Mouse (Mus musculus) liver, embryonic 15.5 days (tissue): ENCODE measurements around the gene Arrdc2. TPM values are rescaled to one million over a fixed set of nuclear protein-coding genes. Genes with fewer than 3 reads are reported as not detected.

Experiments
- ATAC-seq: fragments of 200-750 bp; cut with Nextera tagmentation; 2 replicates; pipeline ENCODE4 v1.8.0; 2017; ENCODE audit warnings: moderate number of reproducible peaks, mild to moderate bottlenecking, moderate library complexity; ENCODE audit not compliant: insufficient read depth
- H3K27ac ChIP-seq: fragments of 300-500 bp; sonication (generic); replicated peaks from 2 replicates; pipeline ENCODE4 v1.5.1; 2015; ENCODE audit warnings: mild to moderate bottlenecking, inconsistent platforms
- H3K27me3 ChIP-seq: fragments of 300-500 bp; sonication (generic); 2 replicates; pipeline ENCODE4 v1.6.1; 2015; ENCODE audit warnings: mild to moderate bottlenecking, inconsistent platforms
- H3K36me3 ChIP-seq: fragments of 300-500 bp; sonication (generic); replicated peaks from 2 replicates; pipeline ENCODE4 v1.6.1; 2015; ENCODE audit warnings: moderate library complexity, mild to moderate bottlenecking, inconsistent platforms
- H3K4me1 ChIP-seq: fragments of 300-500 bp; sonication (generic); replicated peaks from 2 replicates; pipeline ENCODE4 v1.6.1; 2015; ENCODE audit warnings: inconsistent platforms
- H3K4me2 ChIP-seq: fragments of 300-500 bp; sonication (generic); 2 replicates; pipeline ENCODE4 v1.6.1; 2015; ENCODE audit warnings: moderate library complexity, mild to moderate bottlenecking, inconsistent platforms
- H3K4me3 ChIP-seq: fragments of 300-500 bp; sonication (generic); replicated peaks from 2 replicates; pipeline ENCODE4 v1.5.1; 2015; ENCODE audit warnings: mild to moderate bottlenecking, inconsistent platforms
- H3K9ac ChIP-seq: fragments of 300-500 bp; sonication (generic); 2 replicates; pipeline ENCODE4 v1.6.1; 2015; ENCODE audit warnings: moderate library complexity, mild to moderate bottlenecking, inconsistent platforms
- H3K9me3 ChIP-seq: fragments of 300-500 bp; sonication (generic); replicated peaks from 2 replicates; pipeline ENCODE4 v1.6.1; 2016; ENCODE audit warnings: inconsistent platforms
- WGBS: fragments of 180-500 bp; shearing (Covaris S2); methylation state at CpG from one replicate; pipeline ENCODE4 v1.1.7; 2015; ENCODE audit warnings: mixed read lengths; ENCODE audit not compliant: insufficient replicate concordance; 5-methylcytosine and 5-hydroxymethylcytosine counted together
- polyA plus RNA-seq: library from polyadenylated mRNA; unstranded; fragments of >200 nt; fragmentation: Nextera tagmentation; extraction: Ambion mirVana; gene quantifications from 2 replicates; pipeline ENCODE4 v1.2.1, GENCODE M21; 2015

Arrdc2 gene
- polyA plus RNA-seq, 1 experiment from 2014 or later: 12.6 TPM

DNA sequence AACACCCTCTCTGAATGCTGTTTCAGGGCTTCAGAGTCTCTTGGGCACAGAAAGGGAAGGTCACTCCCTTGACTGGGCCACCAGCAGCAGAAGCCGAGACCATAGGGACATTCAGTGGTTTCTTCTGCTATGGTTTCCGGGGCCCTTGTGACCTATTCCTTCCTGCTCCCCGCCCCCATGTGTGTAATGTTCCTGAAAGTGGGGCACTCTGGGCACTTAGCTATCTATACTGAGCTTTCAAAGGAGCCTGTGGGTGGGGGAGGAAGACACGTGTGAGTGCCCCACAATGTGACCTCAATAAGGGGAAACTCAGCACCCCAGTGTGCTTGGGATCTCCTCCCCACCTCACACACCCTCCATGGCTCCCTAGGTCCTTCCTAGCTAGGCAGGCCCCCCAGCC lies 33.0 kb downstream of the Arrdc2 start:
- H3K9ac ChIP-seq: no peak overlapping the region
- H3K27ac ChIP-seq: peak overlapping the region; percentile 70
- no peak overlapping the region for H3K4me3 ChIP-seq
- H3K4me2 ChIP-seq: peak overlapping the region; percentile 4; the same call in 1 of the 2 replicates
- no peak for ATAC-seq
- WGBS: 23% methylated on average over 4 of the region's 4 CpGs
- no peaks in the 10 kb centered on the region for H3K36me3 ChIP-seq
- peaks cover 73% of the 10 kb centered on the region for H3K4me1 ChIP-seq
- peaks cover 43% of the 10 kb centered on the region for H3K27me3 ChIP-seq
- no peaks in the 10 kb centered on the region for H3K9me3 ChIP-seq

DNA sequence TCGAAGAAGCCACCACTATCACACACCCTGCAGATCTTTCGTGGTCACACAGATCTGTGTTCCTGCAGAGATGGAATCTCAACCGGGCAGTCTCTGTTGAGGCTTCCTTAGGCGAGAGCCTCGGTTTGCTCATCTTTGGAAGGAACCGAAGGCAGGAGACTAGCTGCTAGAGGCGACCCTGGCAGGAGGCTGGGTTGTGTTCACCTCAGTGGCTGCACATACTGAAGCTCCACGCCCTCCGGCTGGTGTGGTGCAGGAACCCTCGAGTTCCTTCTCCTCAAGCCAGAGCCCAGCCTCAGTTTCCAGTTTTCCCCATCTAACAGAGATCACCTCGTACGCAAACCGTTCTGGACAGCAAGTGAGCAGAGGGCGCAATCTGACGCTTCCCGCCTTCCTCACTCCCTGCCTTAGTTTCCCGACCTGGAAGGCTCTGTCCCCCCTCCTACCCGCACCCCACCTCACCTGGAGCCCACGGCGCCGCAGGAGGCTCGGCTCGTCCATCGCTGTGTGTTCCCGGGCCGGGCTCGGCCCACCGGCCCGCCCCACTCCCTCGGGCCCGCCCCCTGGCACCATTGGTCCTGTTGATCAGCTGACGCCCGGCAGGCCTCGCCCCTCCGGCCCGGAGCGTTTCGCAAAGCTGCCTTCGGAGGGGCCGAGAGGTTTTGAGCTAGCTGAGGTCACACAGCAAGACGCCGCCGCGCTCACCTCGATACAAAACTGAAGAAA lies 34.9 kb downstream of the Arrdc2 start, which contains the start of gene Mast3:
Gene Mast3, minus strand, starts transcription at position 574 of the 726 bp plus-strand sequence.
- ATAC-seq: peak; percentile 85
- under 1% methylated on average over 45 of the region's 45 CpGs for WGBS
- H3K27ac ChIP-seq: peak within 1 kb of the TSS; percentile 78
- H3K27me3 ChIP-seq: peaks cover 49% of the 10 kb centered on the region
- peak within 1 kb of the TSS; percentile 98 for H3K4me2 ChIP-seq
- peak within 1 kb of the TSS; percentile 65 for H3K9ac ChIP-seq
- peak within 1 kb of the TSS; percentile 60 for H3K4me3 ChIP-seq
- no peaks in the 10 kb centered on the region for H3K36me3 ChIP-seq
- peaks cover 82% of the 10 kb centered on the region for H3K4me1 ChIP-seq
- no peaks in the 10 kb centered on the region for H3K9me3 ChIP-seq

DNA sequence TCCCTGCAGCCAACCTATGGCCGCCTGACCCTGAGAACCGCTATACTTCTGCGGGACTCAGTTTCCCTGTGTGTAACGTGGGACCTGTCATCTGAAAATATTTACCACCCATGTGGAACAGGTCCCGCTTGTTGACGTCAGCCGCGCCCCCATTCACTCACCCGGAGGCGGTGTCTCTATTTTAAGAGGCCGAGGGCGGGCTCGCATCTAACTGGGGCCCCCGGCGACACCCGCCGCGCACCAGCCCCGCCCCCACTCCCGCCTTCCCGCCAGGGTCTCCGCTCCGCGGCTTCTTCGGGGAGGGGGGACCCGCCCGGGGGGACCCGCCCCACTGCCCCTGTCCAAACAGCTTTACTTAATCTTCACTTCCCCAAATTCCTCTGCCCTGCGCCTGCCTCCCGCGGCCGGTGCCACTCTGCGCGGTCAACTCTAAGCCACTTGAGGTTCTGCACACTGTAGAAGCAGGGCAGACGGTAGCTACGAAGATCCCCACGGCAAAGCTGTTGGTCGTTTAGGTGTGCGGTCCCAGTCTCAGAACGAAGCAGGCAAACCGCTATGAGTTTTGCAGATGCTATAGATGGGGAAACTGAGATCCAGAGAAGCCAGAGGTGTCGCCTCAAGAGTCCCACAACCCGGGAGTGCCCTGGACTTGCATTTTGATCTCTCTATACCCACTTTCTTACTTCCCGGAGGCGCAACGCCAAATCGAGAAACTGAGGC lies 35.6 kb downstream of the Arrdc2 start:
- Histone ChIP-seq H3K27ac (peak overlapping the region; percentile 78), H3K9me3 (no peaks in the 10 kb centered on the region), H3K4me3 (peak overlapping the region; percentile 60), H3K4me1 (peaks cover 81% of the 10 kb centered on the region), H3K36me3 (no peaks in the 10 kb centered on the region), H3K9ac (peak overlapping the region; percentile 65), H3K27me3 (peaks cover 50% of the 10 kb centered on the region), H3K4me2 (peak overlapping the region; percentile 98)
- under 1% methylated on average over 44 of the region's 47 CpGs for WGBS
- ATAC-seq: peak; percentile 36

DNA sequence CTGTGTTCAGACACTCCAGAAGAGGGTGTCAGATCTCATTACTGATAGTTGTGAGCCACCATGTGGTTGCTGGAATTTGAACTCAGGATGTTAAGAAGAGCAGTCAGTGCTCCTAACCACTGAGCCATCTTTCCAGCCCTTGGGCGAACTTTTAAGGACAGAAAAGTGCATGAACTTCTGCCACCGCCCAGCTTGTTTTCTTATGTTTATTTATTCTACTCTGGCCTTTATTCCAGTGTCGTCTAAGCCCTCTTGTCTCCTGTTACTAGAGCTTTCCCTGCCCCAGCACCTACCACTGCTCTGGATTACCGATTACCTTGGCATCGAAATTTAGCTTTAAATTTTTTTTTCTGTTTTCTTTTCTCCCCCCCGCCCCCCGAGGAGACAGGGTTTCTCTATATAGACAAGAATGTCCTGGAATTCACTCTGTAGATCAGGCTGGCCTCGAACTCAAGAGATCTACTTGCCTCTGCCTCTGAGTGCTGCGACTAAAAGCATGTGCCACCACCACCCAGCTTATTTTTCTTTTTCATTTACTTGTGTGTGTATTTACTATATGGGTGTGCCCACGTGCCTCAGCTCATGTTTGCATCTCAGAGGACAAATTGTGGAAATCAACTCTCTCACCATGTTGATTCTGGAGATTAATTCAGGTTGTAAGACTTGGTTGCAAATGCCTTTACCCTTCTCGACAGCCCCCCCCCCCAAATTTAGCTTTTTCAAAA lies 36.6 kb downstream of the Arrdc2 start:
- no peak overlapping the region for H3K9ac ChIP-seq
- no peak overlapping the region for H3K27ac ChIP-seq
- no peak for ATAC-seq
- H3K4me2 ChIP-seq: peak overlapping the region; percentile 98
- no peaks in the 10 kb centered on the region for H3K9me3 ChIP-seq
- peak overlapping the region; percentile 60 for H3K4me3 ChIP-seq
- peaks cover 58% of the 10 kb centered on the region for H3K27me3 ChIP-seq
- 59% methylated on average over 11 of the region's 11 CpGs for WGBS
- peaks cover 79% of the 10 kb centered on the region for H3K4me1 ChIP-seq
- no peaks in the 10 kb centered on the region for H3K36me3 ChIP-seq

DNA sequence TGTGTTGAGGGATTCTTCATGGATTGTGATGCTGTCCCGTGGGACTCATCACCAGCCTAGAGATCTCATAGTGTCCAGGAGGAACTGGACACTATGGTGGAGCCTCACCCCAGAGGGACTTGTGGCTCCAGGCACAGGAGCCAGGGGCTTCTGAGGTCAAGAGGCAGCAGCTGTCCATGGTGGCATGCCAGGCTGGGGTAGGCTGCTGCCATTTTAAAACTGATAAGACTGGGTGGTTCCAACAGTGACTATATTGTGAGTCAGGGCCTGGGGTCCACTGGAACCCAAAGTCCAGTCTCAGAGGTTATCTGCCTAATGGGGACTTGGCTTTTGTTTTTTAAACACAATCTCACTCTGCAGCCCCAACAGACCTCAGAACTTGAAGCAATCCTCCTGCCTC lies 37.7 kb downstream of the Arrdc2 start:
- H3K27me3 ChIP-seq: peaks cover 66% of the 10 kb centered on the region

DNA sequence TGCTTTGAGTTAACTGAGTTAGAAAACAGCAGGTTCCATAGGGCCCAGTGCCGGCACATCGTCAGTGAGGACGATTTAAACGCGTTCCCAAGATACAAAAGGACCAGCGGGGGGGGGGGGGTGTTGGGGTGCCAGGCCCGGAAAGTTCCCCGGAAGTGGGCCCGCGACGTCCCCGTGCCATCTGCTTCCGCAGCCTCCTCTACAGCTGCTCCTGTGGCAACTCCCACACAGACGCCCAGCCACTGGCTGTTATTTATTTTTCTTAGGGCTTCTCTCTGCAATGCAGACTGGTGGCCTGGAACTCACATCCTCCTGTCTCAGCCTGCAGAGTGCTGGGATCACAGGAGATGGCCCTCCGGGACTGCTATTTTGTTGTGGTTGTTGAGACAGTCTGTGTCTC lies 38.4 kb downstream of the Arrdc2 start:
- Histone ChIP-seq H3K27ac (no peak overlapping the region), H3K9me3 (no peaks in the 10 kb centered on the region), H3K4me2 (no peak overlapping the region), H3K9ac (no peak overlapping the region), H3K36me3 (no peaks in the 10 kb centered on the region), H3K27me3 (peaks cover 70% of the 10 kb centered on the region), H3K4me3 (no peak overlapping the region), H3K4me1 (peaks cover 80% of the 10 kb centered on the region)
- ATAC-seq: no peak
- WGBS: 27% methylated on average over 15 of the region's 15 CpGs

More for the DNA sequence above, 37.7 kb downstream of the Arrdc2 start:
- Histone ChIP-seq H3K9me3 (no peaks in the 10 kb centered on the region), H3K4me1 (peaks cover 80% of the 10 kb centered on the region), H3K4me2 (no peak overlapping the region), H3K27ac (no peak overlapping the region), H3K9ac (no peak overlapping the region), H3K36me3 (no peaks in the 10 kb centered on the region), H3K4me3 (no peak overlapping the region)
- ATAC-seq: no peak
- 66% methylated on average over 1 of the region's 1 CpGs for whole genome bisulfite sequencing

DNA sequence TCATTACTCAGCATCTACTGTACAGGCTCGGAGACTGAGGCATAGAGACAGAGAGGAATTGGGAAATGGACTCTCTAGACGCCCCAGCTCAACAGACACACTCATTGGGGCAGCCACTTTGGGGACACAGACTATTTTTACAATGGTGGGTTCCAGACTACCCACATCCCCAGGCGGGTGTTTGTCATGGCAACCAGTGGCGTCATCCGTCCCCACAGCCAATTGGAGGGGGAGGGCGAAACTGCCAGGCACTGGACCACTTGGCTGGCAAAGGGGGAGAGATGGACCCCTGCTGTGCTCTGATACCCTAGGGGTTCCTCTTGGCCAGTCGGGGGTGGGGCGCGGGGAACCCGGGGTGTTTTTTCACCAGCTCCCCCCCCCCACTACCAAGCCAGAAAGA lies 38.9 kb downstream of the Arrdc2 start:
- H3K4me2 ChIP-seq: no peak overlapping the region
- H3K27me3 ChIP-seq: peaks cover 70% of the 10 kb centered on the region
- H3K4me3 ChIP-seq: no peak overlapping the region
- no peak overlapping the region for H3K27ac ChIP-seq
- no peaks in the 10 kb centered on the region for H3K9me3 ChIP-seq
- no peaks in the 10 kb centered on the region for H3K36me3 ChIP-seq
- WGBS: 56% methylated on average over 10 of the region's 10 CpGs
- no peak for ATAC-seq
- H3K9ac ChIP-seq: no peak overlapping the region
- peaks cover 80% of the 10 kb centered on the region for H3K4me1 ChIP-seq

DNA sequence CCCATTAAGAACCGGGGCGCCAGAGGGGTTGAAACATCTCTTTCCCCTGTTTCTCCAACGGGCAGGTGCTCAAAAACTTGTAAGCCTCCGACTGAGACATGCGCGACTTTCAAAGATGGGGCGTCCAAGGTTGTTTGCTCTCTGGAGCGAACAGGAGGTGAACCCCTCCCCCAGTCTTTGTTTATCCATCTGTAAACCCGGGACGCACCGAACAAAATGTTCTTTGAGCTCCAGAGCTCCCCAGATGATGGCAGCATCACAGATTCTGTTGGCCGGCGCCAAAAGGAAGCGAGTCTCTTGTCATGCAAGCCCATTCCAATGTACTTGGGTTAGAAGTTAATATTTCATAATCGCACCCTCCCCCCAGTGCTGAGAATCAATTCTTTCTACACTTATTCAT lies 41.2 kb downstream of the Arrdc2 start:
- peaks cover 77% of the 10 kb centered on the region for H3K27me3 ChIP-seq
- no peaks in the 10 kb centered on the region for H3K9me3 ChIP-seq
- peak overlapping the region; percentile 64 for H3K4me3 ChIP-seq
- ATAC-seq: no peak
- peaks cover 65% of the 10 kb centered on the region for H3K4me1 ChIP-seq
- H3K4me2 ChIP-seq: peak overlapping the region; percentile 92
- peak overlapping the region; percentile 58 for H3K27ac ChIP-seq
- H3K36me3 ChIP-seq: no peaks in the 10 kb centered on the region
- 16% methylated on average over 15 of the region's 15 CpGs for WGBS
- no peak overlapping the region; the same call in 1 of the 2 replicates for H3K9ac ChIP-seq

DNA sequence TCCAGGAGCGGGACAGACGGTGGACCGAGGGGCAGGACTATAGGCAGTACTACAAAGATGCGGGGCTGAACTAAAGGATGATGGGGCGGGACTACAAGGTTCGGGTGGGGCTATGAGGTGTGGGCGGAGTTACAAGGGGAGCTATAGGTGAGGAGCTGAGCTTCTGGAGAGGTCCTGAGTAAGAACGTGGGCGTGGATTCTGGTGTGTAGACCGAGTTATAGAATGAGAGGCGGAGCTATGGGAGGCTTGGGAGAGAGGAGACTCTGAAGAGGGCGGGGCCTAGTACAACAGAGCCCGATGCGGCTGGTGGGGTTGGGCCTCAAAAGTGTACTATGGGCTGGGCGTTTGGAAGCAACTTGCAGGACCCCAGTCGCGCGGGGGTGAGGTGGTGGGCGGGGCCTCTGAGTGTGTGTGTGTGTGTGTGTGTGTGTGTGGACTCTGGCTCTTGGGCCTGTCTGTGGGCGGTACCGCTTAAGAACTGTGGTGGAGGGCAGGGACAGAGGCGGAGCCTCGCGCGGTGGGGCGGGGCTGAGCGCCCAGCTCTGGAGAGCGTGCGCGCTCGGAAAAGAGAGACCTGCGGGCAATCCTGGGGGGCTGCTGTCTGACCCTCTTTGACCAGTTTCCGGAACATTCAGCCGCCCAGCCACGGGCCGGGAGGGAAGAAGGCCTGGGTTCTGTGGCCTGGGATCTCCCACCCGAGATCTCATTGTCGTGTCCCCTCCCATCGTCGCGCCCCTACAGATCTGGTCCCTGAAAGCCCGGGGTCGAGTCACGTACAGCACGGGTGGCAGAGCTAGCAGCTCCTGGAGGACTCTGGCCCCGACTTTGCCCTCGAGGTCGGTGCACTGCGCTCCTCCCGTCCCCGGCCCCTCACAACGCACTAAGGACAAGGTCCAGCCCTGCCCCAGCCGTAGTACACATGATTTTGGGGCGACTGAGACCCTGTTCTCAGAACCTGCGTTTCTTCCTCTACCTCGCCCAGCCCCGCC lies 42.1 kb downstream of the Arrdc2 start:
- ATAC-seq: peak; percentile 82
- peak overlapping the region; percentile 58; the same call in 1 of the 2 replicates for H3K27ac ChIP-seq
- peaks cover 66% of the 10 kb centered on the region for H3K4me1 ChIP-seq
- H3K9me3 ChIP-seq: peaks cover 2% of the 10 kb centered on the region; the same call in 1 of the 2 replicates
- H3K27me3 ChIP-seq: peaks cover 83% of the 10 kb centered on the region
- 1% methylated on average over 56 of the region's 57 CpGs for WGBS
- peak overlapping the region; percentile 63 for H3K9ac ChIP-seq
- H3K4me3 ChIP-seq: peak overlapping the region; percentile 64
- H3K4me2 ChIP-seq: peak overlapping the region; percentile 92
- no peaks in the 10 kb centered on the region for H3K36me3 ChIP-seq

DNA sequence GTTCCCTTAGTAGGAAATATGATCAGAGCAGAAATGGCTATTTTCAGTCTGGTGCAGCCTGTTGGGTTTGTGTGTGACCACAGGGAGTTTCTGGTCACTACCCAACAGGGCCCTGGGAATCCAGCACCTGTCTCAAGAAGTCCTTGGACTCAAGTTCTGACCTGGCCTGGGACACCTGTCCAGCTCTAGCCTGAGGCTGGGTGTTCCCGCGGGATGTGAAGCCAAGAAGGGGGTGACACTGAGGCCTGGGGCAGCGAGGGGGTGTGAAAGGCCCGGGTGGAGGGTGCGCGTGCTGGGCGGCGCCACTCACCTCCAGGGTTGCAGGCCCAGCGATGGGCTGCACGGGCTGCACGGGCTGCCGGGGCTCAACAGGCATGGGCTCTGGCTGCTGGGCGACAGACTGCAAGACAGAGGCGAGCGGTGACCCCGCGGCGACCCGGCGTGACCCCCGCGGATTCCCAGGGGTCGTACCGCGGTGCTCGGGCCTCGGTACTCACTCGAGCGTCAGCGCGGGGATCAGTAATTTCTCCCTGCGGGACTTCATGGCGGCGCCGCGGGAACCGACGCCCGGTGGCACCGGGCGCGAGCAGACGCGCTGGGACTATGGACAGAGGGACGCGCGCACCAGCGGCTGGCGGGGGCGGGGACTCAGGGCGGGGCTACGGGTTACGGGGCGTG lies 43.0 kb downstream of the Arrdc2 start:
- Histone ChIP-seq H3K27me3 (peaks cover 79% of the 10 kb centered on the region), H3K4me3 (peak overlapping the region; percentile 64), H3K4me1 (peaks cover 66% of the 10 kb centered on the region), H3K4me2 (peak overlapping the region; percentile 92), H3K9ac (peak overlapping the region; percentile 63), H3K27ac (peak overlapping the region; percentile 39), H3K9me3 (peaks cover 3% of the 10 kb centered on the region; the same call in 1 of the 2 replicates), H3K36me3 (no peaks in the 10 kb centered on the region)
- 5% methylated on average over 54 of the region's 54 CpGs for WGBS
- ATAC-seq: no peak
